Mouse (Mus musculus) forebrain, embryonic 11.5 days (tissue): ENCODE measurements at regions not wholly inside any gene's neighbourhood (a gene's known extent, or its start where the extent isn't known, plus 50 kb on each side); places are given as distances from the start of the nearest gene placed in this dataset.

Experiments used
- ATAC-seq: fragments of 200-750 bp; cut with Nextera tagmentation; replicated peaks from 2 replicates; pipeline ENCODE4 v1.8.0; 2017; ENCODE audit warnings: moderate TSS enrichment; ENCODE audit not compliant: low FRiP score
- DNase-seq: peaks from one replicate; pipeline ENCODE4 v3.0.0-alpha.2; 2017; ENCODE audit warnings: low spot score
- H3K27ac ChIP-seq: fragments of 300-500 bp; sonication (generic); 2 replicates; pipeline ENCODE4 v1.5.1; 2014; ENCODE audit warnings: low read depth, low read length
- H3K27me3 ChIP-seq: fragments of 300-500 bp; sonication (generic); 2 replicates; pipeline ENCODE4 v1.6.1; 2014; ENCODE audit warnings: mild to moderate bottlenecking, low read length, mixed read lengths; ENCODE audit not compliant: control insufficient read depth, insufficient read depth
- H3K36me3 ChIP-seq: fragments of 300-500 bp; sonication (generic); 2 replicates; pipeline ENCODE4 v1.6.1; 2014; ENCODE audit warnings: mild to moderate bottlenecking, low read length, moderate library complexity, mixed read lengths; ENCODE audit not compliant: control insufficient read depth, insufficient read depth
- H3K4me1 ChIP-seq: fragments of 300-500 bp; sonication (generic); replicated peaks from 2 replicates; pipeline ENCODE4 v1.6.1; 2014; ENCODE audit warnings: low read length, mixed read lengths; ENCODE audit not compliant: control insufficient read depth, insufficient read depth
- H3K4me2 ChIP-seq: fragments of 300-500 bp; sonication (generic); 2 replicates; pipeline ENCODE4 v1.6.1; 2014; ENCODE audit warnings: low read depth, mild to moderate bottlenecking, low read length, moderate library complexity, mixed read lengths; ENCODE audit not compliant: severe bottlenecking
- H3K4me3 ChIP-seq: fragments of 300-500 bp; sonication (generic); 2 replicates; pipeline ENCODE4 v1.5.1; 2014; ENCODE audit warnings: low read depth, low read length
- H3K9ac ChIP-seq: fragments of 300-500 bp; sonication (generic); 2 replicates; pipeline ENCODE4 v1.6.1; 2014; ENCODE audit warnings: low read length
- H3K9me3 ChIP-seq: fragments of 300-500 bp; sonication (generic); 2 replicates; pipeline ENCODE4 v1.6.1; 2016; ENCODE audit warnings: low read length, mixed read lengths; ENCODE audit not compliant: control insufficient read depth
- WGBS: fragments of 180-500 bp; shearing (Covaris S2); extraction: QIAGEN DNeasy Blood & Tissue Kit; methylation state at CpG from one replicate; pipeline ENCODE4 v1.1.7; 2014; 5-methylcytosine and 5-hydroxymethylcytosine counted together

- H3K9me3 ChIP-seq, result no peaks in the 10 kb centered on the region
- no peak overlapping the region for H3K4me3 ChIP-seq
- no peak overlapping the region for H3K9ac ChIP-seq
- H3K27ac ChIP-seq, result no peak overlapping the region
- H3K4me2 ChIP-seq, result no peak overlapping the region
- DNase-seq, result peak; percentile 39
- no peaks in the 10 kb centered on the region for H3K4me1 ChIP-seq
- no peaks in the 10 kb centered on the region for H3K36me3 ChIP-seq
- WGBS, result 38% methylated on average over 1 of the region's 1 CpGs
- ATAC-seq, result no peak
- no peaks in the 10 kb centered on the region; the same call in 1 of the 2 replicates for H3K27me3 ChIP-seq
These were observed 217.1 kb upstream of the Hes1 start for GRCm38 (mm10) chr16:29847059-29847458.

DNA sequence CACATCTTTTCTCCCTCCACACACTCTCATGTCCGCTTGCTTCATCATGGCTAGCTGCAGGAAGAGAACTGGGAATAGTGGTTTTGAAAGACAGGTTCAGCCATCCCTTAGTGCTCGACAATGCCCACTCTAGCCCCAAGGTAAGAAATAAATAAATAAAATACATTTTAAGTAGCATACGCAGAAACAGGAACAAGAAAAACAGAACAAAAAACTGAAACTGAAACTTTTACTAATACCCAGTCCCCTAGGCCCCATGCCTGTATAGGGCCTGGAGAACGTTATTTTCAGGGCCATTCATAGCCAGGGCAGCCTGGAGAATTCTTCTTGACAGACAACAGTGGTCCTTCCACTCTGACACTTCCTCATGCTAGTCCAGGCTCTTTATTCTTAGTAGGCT is 216.4 kb upstream of the Hes1 start:
- no peaks in the 10 kb centered on the region for H3K36me3 ChIP-seq
- ATAC-seq (no peak), DNase-seq (no peak)
- 86% methylated on average over 4 of the region's 4 CpGs for WGBS
- no peaks in the 10 kb centered on the region; the same call in 1 of the 2 replicates for H3K27me3 ChIP-seq
- H3K9ac ChIP-seq, result no peak overlapping the region
- H3K27ac ChIP-seq, result no peak overlapping the region
- no peaks in the 10 kb centered on the region for H3K4me1 ChIP-seq
- no peak overlapping the region for H3K4me3 ChIP-seq
- H3K4me2 ChIP-seq, result no peak overlapping the region
- H3K9me3 ChIP-seq, result no peaks in the 10 kb centered on the region

GRCm38 (mm10) chr16:29848527-29848926 is 215.7 kb upstream of the Hes1 start:
- no peaks in the 10 kb centered on the region for H3K9me3 ChIP-seq
- H3K4me1 ChIP-seq, result no peaks in the 10 kb centered on the region
- DNase-seq (no peak), ATAC-seq (no peak)
- H3K4me2 ChIP-seq, result no peak overlapping the region
- WGBS, result 83% methylated on average over 12 of the region's 12 CpGs
- no peak overlapping the region for H3K27ac ChIP-seq
- H3K4me3 ChIP-seq, result no peak overlapping the region
- no peaks in the 10 kb centered on the region for H3K36me3 ChIP-seq
- no peak overlapping the region for H3K9ac ChIP-seq
- H3K27me3 ChIP-seq, result no peaks in the 10 kb centered on the region; the same call in 1 of the 2 replicates

GRCm38 (mm10) chr16:29849511-29849910 is 214.7 kb upstream of the Hes1 start:
- WGBS, result 79% methylated on average over 7 of the region's 7 CpGs
- Histone ChIP-seq H3K36me3 (no peaks in the 10 kb centered on the region), H3K27ac (no peak overlapping the region), H3K4me3 (no peak overlapping the region), H3K9ac (no peak overlapping the region), H3K4me2 (no peak overlapping the region), H3K27me3 (no peaks in the 10 kb centered on the region; the same call in 1 of the 2 replicates), H3K9me3 (no peaks in the 10 kb centered on the region), H3K4me1 (no peaks in the 10 kb centered on the region)
- ATAC-seq, result no peak
- DNase-seq, result no peak

DNA sequence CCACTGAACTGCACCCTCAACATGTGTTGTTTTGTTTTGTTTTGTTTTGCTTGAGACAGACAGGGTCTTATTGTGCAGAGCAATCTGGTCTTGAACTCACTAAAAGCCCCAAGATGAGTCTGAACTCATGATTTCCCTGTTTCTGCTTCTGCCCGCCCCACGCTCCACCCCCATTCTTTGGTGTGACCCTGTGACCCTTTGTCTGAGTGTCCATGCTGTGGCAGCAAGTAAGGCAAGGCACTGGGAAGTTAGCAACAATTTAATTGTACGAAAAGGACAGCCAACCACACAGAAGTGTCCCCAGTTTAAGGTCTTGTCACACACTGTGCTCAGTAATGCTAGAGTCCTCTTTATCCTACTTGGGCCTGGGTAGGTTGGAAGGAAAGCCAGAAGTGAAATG is 213.6 kb upstream of the Hes1 start:
- 38% methylated on average over 3 of the region's 3 CpGs for WGBS
- Histone ChIP-seq H3K4me2 (no peak overlapping the region), H3K36me3 (no peaks in the 10 kb centered on the region), H3K4me1 (peaks cover 3% of the 10 kb centered on the region; the same call in 1 of the 2 replicates), H3K27ac (no peak overlapping the region), H3K27me3 (no peaks in the 10 kb centered on the region; the same call in 1 of the 2 replicates), H3K9me3 (no peaks in the 10 kb centered on the region), H3K4me3 (no peak overlapping the region), H3K9ac (no peak overlapping the region)
- DNase-seq, result no peak
- no peak for ATAC-seq

DNA sequence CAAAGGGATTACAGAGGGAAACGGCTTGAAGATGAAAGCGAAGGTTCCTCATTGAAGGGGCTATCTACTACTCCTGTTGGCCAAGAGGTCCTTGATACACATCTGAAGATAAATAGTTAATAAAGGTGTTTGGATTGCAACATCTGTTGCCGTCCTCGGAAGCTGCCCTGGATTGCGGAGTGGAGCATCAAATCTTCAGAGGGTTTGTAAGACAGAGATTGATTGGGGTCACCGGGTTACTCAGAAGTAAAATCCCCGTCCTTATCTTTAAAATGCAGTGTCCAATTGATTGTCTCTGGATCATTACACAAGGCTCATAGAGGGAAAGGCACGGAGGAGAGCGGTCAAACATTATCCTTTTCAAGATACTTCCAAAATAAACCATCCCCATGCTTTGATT is 212.4 kb upstream of the Hes1 start:
- ATAC-seq (no peak), DNase-seq (no peak)
- peaks cover 3% of the 10 kb centered on the region; the same call in 1 of the 2 replicates for H3K4me1 ChIP-seq
- no peak overlapping the region for H3K27ac ChIP-seq
- no peak overlapping the region for H3K4me3 ChIP-seq
- no peaks in the 10 kb centered on the region for H3K9me3 ChIP-seq
- H3K27me3 ChIP-seq, result no peaks in the 10 kb centered on the region; the same call in 1 of the 2 replicates
- H3K9ac ChIP-seq, result no peak overlapping the region
- WGBS, result 54% methylated on average over 9 of the region's 9 CpGs
- no peak overlapping the region for H3K4me2 ChIP-seq
- no peaks in the 10 kb centered on the region for H3K36me3 ChIP-seq

DNA sequence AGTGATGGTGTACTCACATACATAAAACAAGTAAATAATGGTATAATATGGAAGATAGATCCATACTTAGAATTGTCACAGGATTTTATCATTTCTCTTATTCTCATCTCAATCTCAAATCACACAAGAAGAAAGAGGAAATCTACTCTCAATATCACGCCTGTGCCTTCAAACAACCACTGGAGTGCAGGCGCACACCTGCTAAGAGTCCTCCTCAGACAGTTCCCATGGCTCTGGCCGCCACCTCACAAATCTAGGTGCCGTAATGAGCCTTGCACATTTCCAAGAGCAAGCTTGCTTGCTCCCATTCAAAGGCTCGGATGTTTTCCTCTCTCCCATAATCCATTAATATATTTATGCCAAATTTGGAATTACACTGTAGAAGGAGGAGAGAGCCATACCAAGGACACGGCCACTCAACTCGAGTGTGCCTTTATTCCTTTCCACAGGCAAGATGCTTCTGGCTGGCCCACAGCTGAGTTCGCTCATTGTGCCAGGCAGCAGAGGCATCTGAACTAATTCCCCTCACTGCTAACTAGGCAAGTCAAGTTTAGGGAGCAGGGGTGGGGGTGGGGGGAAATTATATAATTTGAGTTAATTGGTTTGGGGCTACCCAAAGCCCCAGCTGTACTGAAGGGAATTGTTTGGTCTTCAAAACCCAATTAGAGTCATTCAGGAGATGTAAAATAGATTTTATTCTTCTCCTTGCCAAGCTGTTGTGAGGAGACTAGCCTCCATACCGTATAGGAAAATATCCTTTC is 209.2 kb upstream of the Hes1 start:
- peaks cover 3% of the 10 kb centered on the region; the same call in 1 of the 2 replicates for H3K27me3 ChIP-seq
- no peak overlapping the region for H3K9ac ChIP-seq
- H3K27ac ChIP-seq, result no peak overlapping the region
- H3K4me3 ChIP-seq, result no peak overlapping the region
- no peak overlapping the region for H3K4me2 ChIP-seq
- peak; percentile 44; the same call in 1 of the 2 replicates for ATAC-seq
- H3K4me1 ChIP-seq, result peaks cover 3% of the 10 kb centered on the region; the same call in 1 of the 2 replicates
- no peaks in the 10 kb centered on the region for H3K36me3 ChIP-seq
- WGBS, result 74% methylated on average over 9 of the region's 9 CpGs
- DNase-seq, result no peak
- no peaks in the 10 kb centered on the region for H3K9me3 ChIP-seq

DNA sequence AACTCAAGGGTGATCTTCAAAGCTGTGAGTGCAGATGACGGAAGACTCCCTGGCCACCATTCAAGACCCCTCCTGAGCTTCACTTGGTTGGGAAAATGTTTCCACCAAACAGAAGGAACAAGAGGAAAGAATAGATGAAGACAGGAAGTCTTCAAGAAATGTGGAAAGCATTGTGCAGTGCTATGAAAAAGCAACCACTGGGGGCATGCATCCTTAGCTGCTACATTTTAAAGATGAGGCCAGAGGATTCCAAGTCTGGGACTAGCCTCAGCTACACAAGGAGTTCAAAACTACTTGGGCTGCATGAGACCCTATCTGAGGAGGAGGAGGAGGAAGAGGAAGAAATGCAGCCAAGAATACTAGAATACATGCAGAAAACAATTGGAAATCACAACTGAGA is 207.6 kb upstream of the Hes1 start:
- H3K9ac ChIP-seq, result no peak overlapping the region
- WGBS, result 94% methylated on average over 1 of the region's 1 CpGs
- DNase-seq, result no peak
- H3K4me1 ChIP-seq, result peaks cover 11% of the 10 kb centered on the region; the same call in 1 of the 2 replicates
- no peaks in the 10 kb centered on the region for H3K9me3 ChIP-seq
- H3K36me3 ChIP-seq, result no peaks in the 10 kb centered on the region
- no peak overlapping the region for H3K27ac ChIP-seq
- no peak overlapping the region for H3K4me2 ChIP-seq
- H3K27me3 ChIP-seq, result peaks cover 3% of the 10 kb centered on the region; the same call in 1 of the 2 replicates
- no peak for ATAC-seq
- no peak overlapping the region for H3K4me3 ChIP-seq

DNA sequence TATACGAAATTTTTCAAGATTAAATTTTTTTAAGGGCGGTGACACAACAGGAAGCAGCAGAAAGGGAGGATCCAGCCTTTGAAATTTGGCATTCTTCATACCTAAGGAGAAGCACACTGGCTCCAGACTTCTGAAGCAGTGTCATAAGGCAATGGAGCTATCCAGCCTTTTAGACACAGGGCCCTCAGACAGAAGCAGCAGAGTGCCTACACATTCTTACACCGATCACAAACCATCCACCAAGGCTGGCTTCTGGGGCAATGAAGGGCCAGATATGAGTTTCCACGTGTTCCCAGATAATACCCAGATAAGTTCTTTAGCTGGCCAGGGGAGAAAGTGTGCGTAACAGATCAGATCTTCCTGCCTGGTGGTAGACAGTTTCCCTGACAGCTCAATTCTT is 205.5 kb upstream of the Hes1 start:
- ATAC-seq (no peak), DNase-seq (no peak)
- Histone ChIP-seq H3K4me3 (no peak overlapping the region), H3K27me3 (peaks cover 3% of the 10 kb centered on the region; the same call in 1 of the 2 replicates), H3K4me2 (no peak overlapping the region), H3K4me1 (peaks cover 11% of the 10 kb centered on the region; the same call in 1 of the 2 replicates), H3K36me3 (no peaks in the 10 kb centered on the region), H3K27ac (no peak overlapping the region), H3K9ac (no peak overlapping the region), H3K9me3 (no peaks in the 10 kb centered on the region)
- WGBS, result 84% methylated on average over 5 of the region's 5 CpGs
